Mouse (Mus musculus): ENCODE results near the gene Exosc3.

Gene Exosc3

GRCm38 (mm10) chr4:45279981-45280548 lies 62.5 kb downstream of the Exosc3 start:
- in situ Hi-C loops (cut with MboI, MseI), result loop anchor here (5.0 kb wide), 1 partner anchor 178 kb away; no protein-coding TSS in a partner anchor

- in situ Hi-C loops (cut with MboI, MseI), result loop anchor here (5.0 kb wide), 1 partner anchor 177 kb away; no protein-coding TSS in a partner anchor
These were observed 63.2 kb downstream of the Exosc3 start for GRCm38 (mm10) chr4:45279292-45279691.

- in situ Hi-C loops (cut with MboI, MseI), result loop anchor here (5.0 kb wide), 1 partner anchor 173 kb away; no protein-coding TSS in a partner anchor
These were observed 66.8 kb downstream of the Exosc3 start for GRCm38 (mm10) chr4:45275770-45276169.

GRCm38 (mm10) chr4:45271041-45271452 lies 71.5 kb downstream of the Exosc3 start:
- in situ Hi-C loops (cut with MboI, MseI), result no loop called here

GRCm38 (mm10) chr4:45267883-45268282 lies 74.6 kb downstream of the Exosc3 start:
- in situ Hi-C loops (cut with MboI, MseI), result no loop called here

Data from regulatory T cell (primary cell).